Mouse (Mus musculus) E14TG2a.4 (cell line): ENCODE results near the gene Cpt1a.

ENCODE experiments used
- H3K27me3 ChIP-seq: 2 replicates; pipeline ENCODE4 v1.6.1; 2014; ENCODE audit warnings: low read length, control low read depth; ENCODE audit not compliant: insufficient read depth
- H3K36me3 ChIP-seq: 2 replicates; pipeline ENCODE4 v1.6.1; 2014; ENCODE audit warnings: low read length, control low read depth; ENCODE audit not compliant: insufficient read depth
- H3K4me1 ChIP-seq: replicated peaks from 2 replicates; pipeline ENCODE4 v1.6.1; 2014; ENCODE audit warnings: low read depth, low read length, control low read depth
- H3K4me3 ChIP-seq: replicated peaks from 2 replicates; pipeline ENCODE4 v1.5.1; 2014; ENCODE audit warnings: mild to moderate bottlenecking, low read length
- H3K9me3 ChIP-seq: 2 replicates; pipeline ENCODE4 v1.6.1; 2014; ENCODE audit warnings: low read length, control low read depth
- CTCF ChIP-seq: conservative IDR thresholded peaks from 2 replicates; pipeline ENCODE4 v1.5.1; 2014; ENCODE audit warnings: low read length
- NANOG ChIP-seq: IDR thresholded peaks from 2 replicates; pipeline ENCODE4 v1.6.1; 2014; ENCODE audit warnings: borderline replicate concordance, low read length, mixed read lengths
- POU5F1 ChIP-seq: IDR thresholded peaks from 2 replicates; pipeline ENCODE4 v1.6.1; 2014; ENCODE audit warnings: low read length, borderline replicate concordance

Gene Cpt1a

DNA sequence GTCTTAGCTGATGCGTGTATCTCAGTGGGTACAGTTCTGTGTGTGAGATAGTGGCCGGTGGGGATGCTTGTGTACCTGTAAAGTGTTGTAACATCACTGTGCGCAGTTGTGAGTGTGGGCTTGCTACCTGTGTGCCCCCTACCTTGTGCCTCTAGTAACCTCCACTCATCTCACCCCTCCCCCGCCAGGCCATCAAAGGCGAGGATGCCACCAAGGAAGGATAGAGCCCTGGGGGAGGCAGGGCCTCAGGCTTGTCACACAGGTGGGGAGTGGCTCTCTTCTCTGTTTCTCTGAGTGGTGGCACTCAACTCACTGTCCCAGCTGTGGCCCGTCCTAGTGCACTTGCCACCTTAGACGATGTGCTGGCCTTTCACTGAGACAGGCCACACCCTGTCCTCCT lies 108.9 kb downstream of the Cpt1a start:
- peaks cover 14% of the 10 kb centered on the region for H3K27me3 ChIP-seq
- H3K4me1 ChIP-seq, result peaks cover 65% of the 10 kb centered on the region
- H3K9me3 ChIP-seq, result no peaks in the 10 kb centered on the region
- H3K4me3 ChIP-seq, result no peak overlapping the region
- H3K36me3 ChIP-seq, result no peaks in the 10 kb centered on the region
- TF ChIP-seq NANOG (no peak), CTCF (no peak), POU5F1 (no peak)

DNA sequence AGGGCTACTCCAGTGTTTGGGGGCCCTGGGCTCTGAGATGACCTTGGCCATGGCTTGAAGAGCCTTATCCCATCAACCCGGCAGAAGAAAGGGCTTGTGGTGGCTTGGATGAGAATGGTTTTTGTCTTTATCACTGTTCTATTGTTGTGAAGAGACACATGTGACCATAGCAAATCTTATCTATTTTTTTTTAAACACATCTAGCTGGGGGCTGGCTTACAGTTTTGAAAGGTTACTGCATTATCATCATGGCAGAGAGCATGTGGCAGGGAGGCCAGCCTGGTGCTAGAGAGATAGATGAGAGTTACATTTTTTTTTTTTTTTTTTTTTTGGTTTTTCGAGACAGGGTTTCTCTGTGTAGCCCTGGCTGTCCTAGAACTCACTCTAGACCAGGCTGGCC lies 109.8 kb downstream of the Cpt1a start:
- H3K27me3 ChIP-seq, result peaks cover 14% of the 10 kb centered on the region
- H3K4me1 ChIP-seq, result peaks cover 73% of the 10 kb centered on the region
- no peaks in the 10 kb centered on the region for H3K36me3 ChIP-seq
- no peak overlapping the region for H3K4me3 ChIP-seq
- no peaks in the 10 kb centered on the region for H3K9me3 ChIP-seq
- no peak for TF ChIP-seq NANOG
- no peak for TF ChIP-seq CTCF
- TF ChIP-seq POU5F1, result no peak

GRCm38 (mm10) chr19:3434124-3434523 lies 112.0 kb downstream of the Cpt1a start:
- 0 out of 2 replicates have a peak overlapping the region, but pooled peaks have one; percentile 20 for H3K4me3 ChIP-seq
- no peaks in the 10 kb centered on the region for H3K9me3 ChIP-seq
- no peak for TF ChIP-seq NANOG
- H3K4me1 ChIP-seq, result peaks cover 66% of the 10 kb centered on the region
- no peaks in the 10 kb centered on the region for H3K36me3 ChIP-seq
- peaks cover 26% of the 10 kb centered on the region for H3K27me3 ChIP-seq

DNA sequence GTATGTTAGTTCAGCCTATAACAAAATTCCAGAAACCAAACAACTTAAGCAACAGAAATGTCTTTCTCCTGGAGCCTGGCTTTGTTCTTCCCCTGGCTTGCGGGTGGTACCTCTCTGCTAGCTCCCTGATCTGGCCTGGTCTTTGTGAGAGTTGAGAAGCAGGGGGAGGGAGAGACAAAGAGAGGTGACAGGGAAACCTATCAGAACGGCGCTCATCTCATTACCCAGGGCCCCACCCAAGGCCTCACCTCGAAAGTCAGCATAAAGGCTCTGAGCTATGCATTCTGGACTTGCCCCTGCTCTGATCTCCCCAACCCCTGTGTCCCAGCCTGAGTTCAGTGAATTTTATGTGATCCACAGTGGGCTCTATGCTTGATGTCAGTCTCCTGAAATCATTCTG lies 112.5 kb downstream of the Cpt1a start:
- H3K27me3 ChIP-seq, result peaks cover 31% of the 10 kb centered on the region
- H3K9me3 ChIP-seq, result no peaks in the 10 kb centered on the region
- TF ChIP-seq POU5F1 (no peak), CTCF (no peak), NANOG (no peak)
- no peaks in the 10 kb centered on the region for H3K36me3 ChIP-seq
- H3K4me3 ChIP-seq, result peak overlapping the region; percentile 20; the same call in 1 of the 2 replicates
- H3K4me1 ChIP-seq, result peaks cover 61% of the 10 kb centered on the region
